9 mouse cellular contexts compared by ENCODE assay signal in the genomic region with DNA sequence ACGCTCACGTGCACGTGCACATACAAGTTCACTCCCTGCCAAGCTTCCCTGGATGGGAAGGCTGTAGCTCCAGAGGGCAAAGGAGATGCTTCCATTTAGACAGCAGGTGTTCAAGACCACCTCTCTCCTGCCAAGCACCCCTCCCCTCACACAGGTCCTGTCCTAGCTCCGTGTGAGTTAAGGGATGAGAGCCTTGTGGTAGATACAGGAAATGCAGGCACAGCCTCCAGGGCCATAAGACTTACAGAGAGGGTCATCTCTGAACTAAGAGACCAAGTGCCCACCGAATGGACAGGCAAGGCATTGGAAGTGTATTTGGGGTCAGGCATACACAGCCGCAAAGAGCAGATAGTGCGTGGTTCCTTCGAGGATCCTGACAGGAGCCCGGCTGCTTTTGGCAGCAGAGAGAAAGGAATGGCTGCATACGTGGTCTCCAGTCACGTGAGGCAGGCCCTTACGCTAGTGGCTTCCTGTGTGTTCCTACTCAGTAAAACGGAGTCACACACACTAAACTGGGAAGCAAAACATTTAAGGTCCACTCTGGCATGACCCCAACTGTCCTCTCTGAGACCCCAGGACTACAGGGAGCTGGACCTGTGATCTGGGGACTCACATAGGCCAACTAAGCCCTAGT. TPM values are rescaled to one million over a fixed set of nuclear protein-coding genes. Genes with fewer than 3 reads are reported as not detected.
DNase-seq lines count a peak whose midpoint lies in the region; ATAC-seq and TF ChIP-seq lines count a peak whose summit lies in the region.
"Had no signal": no experiment of that assay in that cellular context is flagged by ENCODE, and none has a peak within 500 bp of the region (broad histone marks: within the 10 kb centered on the region; RNA-seq: fewer than 3 reads in every experiment).

No protein-coding gene starts in this region.

- peak overlapping the region; percentile 73 for H3K4me2 ChIP-seq in heart, embryonic 16.5 days (ENCODE audit: low read depth, low read length)
- H3K4me2 ChIP-seq in liver, embryonic 16.5 days (ENCODE audit: low read depth, low read length), result 0 out of 2 replicates have a peak overlapping the region, but pooled peaks have one; percentile 14

- no peak overlapping the region for H3K9ac ChIP-seq in heart, embryonic 16.5 days (ENCODE audit: low read length)
- H3K9ac ChIP-seq in liver, embryonic 16.5 days (ENCODE audit: low read depth, low read length), result no peak overlapping the region

- no peak for TF ChIP-seq CTCF in gastrocnemius, adult 2 months (IDR thresholded peaks at IDR 0.05)
- peak; percentile 48 for TF ChIP-seq CTCF in E14TG2a.4 (conservative IDR thresholded peaks at IDR 0.05; ENCODE audit: low read length)

- no peak for ATAC-seq in heart, embryonic 16.5 days (replicated peaks; ENCODE audit: extremely low read depth, insufficient read depth, low FRiP score)
- ATAC-seq in liver, embryonic 16.5 days (ENCODE audit: low read depth), result no peak

- intact Hi-C loops in gastrocnemius, adult 2 months (cut with DNase I), result loop anchor here (5.0 kb wide), 1 partner anchor 656 kb away; no protein-coding TSS in a partner anchor

- H3K36me3 ChIP-seq in E14TG2a.4 (ENCODE audit: insufficient read depth, low read length), result no peaks in the 10 kb centered on the region
- H3K36me3 ChIP-seq in heart, embryonic 16.5 days (ENCODE audit: control insufficient read depth, insufficient read depth), result no peaks in the 10 kb centered on the region
- no peaks in the 10 kb centered on the region for H3K36me3 ChIP-seq in liver, embryonic 16.5 days (ENCODE audit: control insufficient read depth, insufficient read depth)

- peaks cover 6% of the 10 kb centered on the region for H3K27me3 ChIP-seq in E14TG2a.4 (ENCODE audit: insufficient read depth, low read length)
- H3K27me3 ChIP-seq in heart, embryonic 16.5 days (ENCODE audit: control insufficient read depth, insufficient read depth, low read length), result no peaks in the 10 kb centered on the region
- H3K27me3 ChIP-seq in liver, embryonic 16.5 days (ENCODE audit: control insufficient read depth, insufficient read depth, low read depth, low read length), result no peaks in the 10 kb centered on the region

- peak overlapping the region; percentile 55 for H3K4me3 ChIP-seq in gastrocnemius, adult 2 months
- H3K4me3 ChIP-seq in E14TG2a.4 (replicated peaks; ENCODE audit: low read length), result peak overlapping the region; percentile 63
- 0 out of 2 replicates have a peak overlapping the region, but pooled peaks have one; percentile 38 for H3K4me3 ChIP-seq in heart, embryonic 16.5 days (ENCODE audit: low read length)
- H3K4me3 ChIP-seq in liver, embryonic 16.5 days (ENCODE audit: low read depth, low read length), result no peak overlapping the region

- no peak for DNase-seq in gastrocnemius, adult 2 months
- no peak for DNase-seq in gastrocnemius, adult 8-10 months (ENCODE audit: low spot score in 2 of 2)
- DNase-seq in cerebellum, adult 8-10 months, result no peak
- no peak for DNase-seq in retina, embryonic 14.5 days (ENCODE audit: low spot score)
- no peak for DNase-seq in ovary, adult 18-20 months (ENCODE audit: low spot score)

- H3K27ac ChIP-seq in gastrocnemius, adult 2 months, result peak overlapping the region; percentile 82
- H3K27ac ChIP-seq in heart, embryonic 16.5 days (ENCODE audit: low read length), result peak overlapping the region; percentile 81
- no peak overlapping the region for H3K27ac ChIP-seq in liver, embryonic 16.5 days (ENCODE audit: low read length)

- peaks cover 23% of the 10 kb centered on the region for H3K4me1 ChIP-seq in E14TG2a.4 (replicated peaks; ENCODE audit: low read depth, low read length)
- peaks cover 4% of the 10 kb centered on the region; the same call in 1 of the 2 replicates for H3K4me1 ChIP-seq in heart, embryonic 16.5 days (ENCODE audit: control insufficient read depth, insufficient read depth, low read length)
- H3K4me1 ChIP-seq in liver, embryonic 16.5 days (ENCODE audit: control insufficient read depth, low read depth, low read length), result peaks cover 14% of the 10 kb centered on the region

- WGBS in heart, embryonic 16.5 days, result 75% methylated on average over 13 of the region's 13 CpGs
- 72% methylated on average over 13 of the region's 13 CpGs for WGBS in liver, embryonic 16.5 days (ENCODE audit: insufficient replicate concordance)

- no peaks in the 10 kb centered on the region for H3K9me3 ChIP-seq in E14TG2a.4 (ENCODE audit: low read length)
- no peaks in the 10 kb centered on the region for H3K9me3 ChIP-seq in heart, embryonic 16.5 days (replicated peaks; ENCODE audit: control insufficient read depth, low read length)
- no peaks in the 10 kb centered on the region for H3K9me3 ChIP-seq in liver, embryonic 16.5 days (replicated peaks; ENCODE audit: control insufficient read depth, low read length)

RNA-seq across cellular contexts. Expression of a gene that starts 20.9 kb away (rescaled TPM):
- not detected for total RNA-seq in gastrocnemius, adult 2 months (2021)
- under 1 TPM in 1 of 4 experiments, not detected in 3; 0.32 TPM for total RNA-seq in gastrocnemius, adult 8-10 months (2022)
- 132 and 209 TPM in 2 replicates for polyA plus RNA-seq in heart, embryonic 16.5 days (2015; fragmentation: Nextera tagmentation; extraction: Ambion mirVana)
- 120 and 130 TPM in 2 replicates for polyA plus RNA-seq in liver, embryonic 16.5 days (2015; fragmentation: Nextera tagmentation; extraction: Ambion mirVana)

RNA-seq across cellular contexts. Expression of a gene that starts 29.3 kb away (rescaled TPM):
- total RNA-seq in gastrocnemius, adult 2 months (2021), result not detected
- not detected for total RNA-seq in gastrocnemius, adult 8-10 months (2022)
- 0.14 TPM in 1 of 2 replicates, not detected in the other for polyA plus RNA-seq in heart, embryonic 16.5 days (2015; fragmentation: Nextera tagmentation; extraction: Ambion mirVana)
- polyA plus RNA-seq in liver, embryonic 16.5 days (2015; fragmentation: Nextera tagmentation; extraction: Ambion mirVana), result not detected in 2 replicates
- polyA plus RNA-seq: cerebellum, adult 2 months had no signal

RNA-seq across cellular contexts. Expression of a gene that starts 43.3 kb away (rescaled TPM):
- not detected for total RNA-seq in gastrocnemius, adult 2 months (2021)
- total RNA-seq in gastrocnemius, adult 8-10 months (2022), result not detected
- polyA plus RNA-seq in heart, embryonic 16.5 days (2015; fragmentation: Nextera tagmentation; extraction: Ambion mirVana), result 0.53 and 0.75 TPM in 2 replicates
- polyA plus RNA-seq in liver, embryonic 16.5 days (2015; fragmentation: Nextera tagmentation; extraction: Ambion mirVana), result not detected in 2 replicates
- polyA plus RNA-seq: cerebellum, adult 2 months had no signal

RNA-seq across cellular contexts. Expression of a gene that starts 44.5 kb away (rescaled TPM):
- under 1 TPM in 1 of 2 experiments, not detected in 1; 0.33 TPM for total RNA-seq in gastrocnemius, adult 2 months (2021)
- total RNA-seq in gastrocnemius, adult 8-10 months (2022), result 1 to 10 TPM in 1 of 4 experiments, under 1 TPM in 3; 0.29 to 2.0 (median 0.42) TPM
- polyA plus RNA-seq in heart, embryonic 16.5 days (2015; fragmentation: Nextera tagmentation; extraction: Ambion mirVana), result 127 and 215 TPM in 2 replicates
- polyA plus RNA-seq in liver, embryonic 16.5 days (2015; fragmentation: Nextera tagmentation; extraction: Ambion mirVana), result 118 and 119 TPM in 2 replicates

RNA-seq across cellular contexts. Expression of a gene that starts 58.9 kb away (rescaled TPM):
- not detected for total RNA-seq in gastrocnemius, adult 2 months (2021)
- not detected for total RNA-seq in gastrocnemius, adult 8-10 months (2022)
- polyA plus RNA-seq in heart, embryonic 16.5 days (2015; fragmentation: Nextera tagmentation; extraction: Ambion mirVana), result 1.4 and 6.0 TPM in 2 replicates
- 0.07 and 0.08 TPM in 2 replicates for polyA plus RNA-seq in liver, embryonic 16.5 days (2015; fragmentation: Nextera tagmentation; extraction: Ambion mirVana)
- polyA plus RNA-seq: cerebellum, adult 2 months had no signal
